Mouse (Mus musculus) liver, embryonic 14 days (tissue): ENCODE results near the gene Pcsk6. TPM values are rescaled to one million over a fixed set of nuclear protein-coding genes. Genes with fewer than 3 reads are reported as not detected.

Experiments
- polyA plus RNA-seq: library from polyadenylated mRNA; depleted of rRNA; stranded (reverse); fragments of >200 nt; gene quantifications from 2 replicates; pipeline ENCODE4 v1.2.3, GENCODE M21; 2012; rRNA removed

Pcsk6 gene
- 1.3 and 1.4 TPM in 2 replicates for polyA plus RNA-seq

DNA sequence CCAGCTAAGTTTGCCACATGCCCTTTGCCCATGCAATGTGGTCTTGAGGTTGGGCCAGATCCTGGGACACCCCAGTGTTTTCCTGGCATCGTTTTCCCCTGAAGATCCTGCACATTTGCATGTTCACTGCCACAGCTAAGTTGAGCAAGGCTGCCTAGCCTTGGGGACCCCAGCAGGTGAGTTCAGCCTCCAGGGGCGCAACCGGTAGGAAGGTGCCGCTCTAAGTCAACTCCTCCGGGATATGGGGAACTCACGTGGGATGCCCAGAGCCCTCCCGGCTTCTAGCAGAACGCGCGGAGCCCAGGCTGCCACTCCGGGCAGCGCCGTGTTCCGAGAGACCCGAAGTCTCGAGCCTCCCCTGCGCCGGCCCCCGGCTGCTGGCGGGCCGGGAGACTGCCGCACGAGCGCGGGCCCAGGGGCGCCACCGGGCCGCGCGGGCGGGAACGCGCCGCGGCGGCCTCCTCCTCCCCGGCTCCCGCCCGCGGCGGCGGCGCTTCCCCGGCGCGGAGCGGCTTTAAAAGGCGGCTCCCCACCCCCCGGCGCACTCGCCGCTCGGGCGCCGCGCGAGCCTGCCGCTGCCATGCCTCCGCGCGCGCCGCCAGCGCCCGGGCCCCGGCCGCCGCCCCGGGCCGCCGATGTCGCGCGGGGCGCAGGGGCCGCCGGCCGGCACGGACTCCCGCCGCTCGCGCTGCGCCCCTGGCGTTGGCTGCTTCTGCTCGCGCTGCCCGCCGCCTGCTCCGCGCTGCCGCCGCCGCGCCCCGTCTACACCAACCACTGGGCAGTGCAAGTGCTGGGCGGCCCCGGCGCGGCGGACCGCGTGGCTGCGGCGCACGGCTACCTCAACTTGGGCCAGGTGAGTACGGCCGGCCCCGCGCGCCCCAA is at the start of gene Pcsk6:
TSS of gene Pcsk6 (plus strand) at position 144 of the 882 bp plus-strand sequence.

DNA sequence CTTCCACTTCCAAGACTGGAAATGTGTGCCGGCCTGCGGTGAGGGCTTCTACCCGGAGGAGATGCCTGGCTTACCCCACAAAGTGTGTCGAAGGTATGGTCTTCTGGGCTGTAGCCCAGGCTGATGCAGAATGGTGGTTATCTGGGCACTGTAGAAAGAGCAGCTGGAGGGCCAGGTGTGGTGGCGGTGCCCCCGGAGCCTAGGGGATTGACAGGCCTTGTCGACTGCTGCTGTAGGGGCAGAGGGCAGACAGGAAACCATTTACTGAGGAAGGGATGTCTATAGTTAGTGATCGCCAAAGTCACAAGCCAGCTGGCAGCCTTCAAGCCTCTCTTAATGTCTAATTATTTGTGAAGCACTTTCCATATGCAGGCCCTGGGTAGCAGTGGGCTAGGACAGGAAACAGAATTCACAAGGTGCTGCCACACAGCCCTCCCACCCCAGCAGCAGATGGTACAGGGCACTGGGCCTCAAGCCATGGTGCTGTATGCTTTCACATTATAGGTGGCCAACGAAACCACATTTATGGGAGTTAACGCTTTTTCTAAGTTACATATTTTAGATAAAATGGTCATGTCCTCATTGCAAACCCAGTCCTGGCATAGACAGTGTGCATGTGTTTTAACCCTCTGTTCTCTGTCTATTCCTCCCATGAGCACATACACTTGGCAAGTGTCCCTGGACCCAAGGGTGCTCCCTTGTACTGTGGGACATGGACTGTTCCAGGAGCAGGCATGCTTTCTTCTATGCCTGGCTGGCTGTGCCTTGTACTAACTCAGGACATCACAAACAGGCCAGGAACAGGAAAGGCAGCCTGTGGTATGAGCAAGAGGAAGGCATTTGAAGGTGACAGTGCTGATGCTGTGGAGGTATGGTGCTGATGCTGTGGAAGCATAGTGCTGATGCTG is 182.3 kb downstream of the Pcsk6 start, which contains the start of gene Gm45213:
TSS of gene Gm45213 (plus strand) at position 51 of the 908 bp plus-strand sequence.

DNA sequence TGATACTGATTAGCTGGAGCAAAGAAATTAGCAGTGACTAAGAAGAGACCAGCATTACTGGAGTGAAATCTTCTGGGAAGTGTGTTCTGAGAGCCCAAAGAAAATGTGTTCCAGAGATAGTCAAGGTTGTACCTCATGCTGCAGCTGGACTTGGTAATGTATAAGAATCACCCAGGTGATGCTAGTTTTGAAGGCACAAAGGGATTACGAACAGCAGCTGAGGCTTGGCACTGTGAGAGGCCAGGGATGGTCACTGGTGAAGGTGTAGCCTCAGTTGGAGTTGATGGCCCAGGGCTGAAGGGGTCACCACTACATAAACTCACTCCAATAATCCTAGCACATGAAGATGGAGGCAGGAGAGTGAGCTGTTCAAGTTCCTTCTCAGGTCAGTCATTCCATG is 197.2 kb downstream of the Pcsk6 start, which contains the start of gene Snrpa1:
TSS of gene Snrpa1 (plus strand) at position 301 of the 400 bp plus-strand sequence.

DNA sequence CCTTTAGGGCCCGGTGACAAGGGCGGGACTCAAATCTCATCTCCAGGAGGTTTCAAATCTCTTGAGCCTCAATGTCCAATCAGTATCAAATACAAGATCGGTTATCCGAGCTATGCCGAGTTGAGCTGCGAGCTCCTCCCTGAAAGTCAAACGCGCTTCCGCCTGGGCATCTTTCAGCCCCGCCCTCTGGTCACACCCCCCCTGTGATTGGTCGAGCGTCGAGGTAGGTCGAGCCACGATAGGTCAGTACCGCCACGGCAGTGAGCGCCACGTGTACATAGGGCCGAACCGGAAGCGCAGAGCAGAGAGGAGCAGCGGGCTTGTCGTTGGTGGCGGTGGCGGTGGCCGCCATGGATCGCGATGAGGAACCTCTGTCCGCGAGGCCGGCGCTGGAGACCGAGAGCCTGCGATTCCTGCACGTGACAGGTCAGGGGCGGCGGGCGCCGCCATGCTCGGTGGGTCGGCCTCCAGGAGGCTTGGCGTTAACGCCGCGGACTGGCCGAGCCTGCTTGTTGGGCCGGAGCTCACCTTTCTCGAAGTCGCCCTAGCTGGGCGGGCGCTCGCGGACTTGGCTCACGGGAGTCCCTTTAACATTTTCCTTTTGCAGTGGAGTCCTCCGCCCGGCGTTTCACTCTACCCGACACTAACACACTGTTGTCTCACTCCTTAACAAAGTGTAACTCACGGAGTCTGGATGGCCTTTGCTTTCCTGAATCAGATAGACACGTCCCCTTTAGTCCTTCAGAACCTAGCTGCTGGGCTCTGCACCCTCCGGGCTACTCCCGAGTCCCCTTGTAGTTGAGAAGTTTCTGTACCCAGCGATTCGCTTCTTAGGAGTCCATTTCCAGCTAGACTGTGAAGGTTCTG is 218.1 kb downstream of the Pcsk6 start, which contains the start of gene Selenos:
TSS of gene Selenos (plus strand) at position 286 of the 867 bp plus-strand sequence.

Other genes with a start within 250 kb of the Pcsk6 start
- 11.5 and 12.1 TPM in 2 replicates for gene Tarsl2, start 216.8 kb upstream of the Pcsk6 start, polyA plus RNA-seq
- 30.9 and 32.6 TPM in 2 replicates for gene Tm2d3, start 170.6 kb upstream of the Pcsk6 start, polyA plus RNA-seq
- not detected in 2 replicates for gene Gm45213, start 181.9 kb downstream of the Pcsk6 start, polyA plus RNA-seq
- gene Snrpa1, start 197.3 kb downstream of the Pcsk6 start, polyA plus RNA-seq = 46.5 and 48.1 TPM in 2 replicates
- 41.6 and 45.1 TPM in 2 replicates for gene Selenos, start 217.9 kb downstream of the Pcsk6 start, polyA plus RNA-seq
- 8.4 and 8.9 TPM in 2 replicates for gene Chsy1, start 247.8 kb downstream of the Pcsk6 start, polyA plus RNA-seq